Mouse (Mus musculus): Measurements from ENCODE around the gene Proser1.
A peak's percentile ranks its signal among the peaks of the same experiment; 100 is the strongest.

The Proser1 gene

GRCm38 (mm10) chr3:53466481-53466880 lies 3.0 kb downstream of the Proser1 start:
- DNase-seq (ENCODE audit: low read depth): no peak

DNA sequence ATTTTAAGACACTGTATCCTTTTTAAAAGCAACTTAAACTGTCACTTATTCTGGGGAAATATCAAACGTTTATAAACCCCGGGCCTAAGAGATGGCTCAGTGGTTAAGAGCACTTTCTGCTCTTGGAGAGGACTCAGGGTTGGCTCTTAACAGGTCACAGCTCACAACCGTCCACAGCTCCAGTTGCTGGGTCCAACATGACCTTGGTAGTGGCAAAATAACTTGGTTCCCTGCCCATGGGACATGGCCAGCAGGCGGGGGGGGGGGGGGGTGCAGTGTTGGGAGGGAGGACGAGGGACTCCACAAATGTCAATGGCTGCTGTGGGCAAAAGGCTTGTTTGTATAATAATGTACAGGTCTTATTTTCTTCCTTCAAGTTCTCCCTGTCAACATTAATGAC lies 3.9 kb downstream of the Proser1 start:
- DNase-seq (ENCODE audit: low read depth): no peak

DNA sequence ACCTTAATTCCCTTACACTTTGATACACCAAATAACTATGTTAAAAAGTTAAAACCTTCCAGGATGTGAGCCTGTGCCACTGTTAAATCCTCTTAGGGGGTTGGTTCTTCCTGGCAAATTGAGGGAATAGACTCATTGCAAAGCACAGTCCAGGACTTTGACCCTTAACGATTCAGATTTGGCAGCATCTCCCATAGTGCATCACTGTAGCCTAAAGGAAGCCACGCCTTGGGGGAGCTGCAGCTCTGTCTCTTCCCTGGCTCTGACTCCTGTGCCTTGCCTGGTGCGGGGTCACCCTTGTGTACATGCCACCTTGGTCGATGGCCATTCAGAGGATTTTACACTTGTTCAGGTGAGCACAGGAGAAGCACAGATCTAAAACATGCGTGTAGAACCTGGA lies 6.2 kb downstream of the Proser1 start:
- no peak for DNase-seq (ENCODE audit: low read depth)

DNA sequence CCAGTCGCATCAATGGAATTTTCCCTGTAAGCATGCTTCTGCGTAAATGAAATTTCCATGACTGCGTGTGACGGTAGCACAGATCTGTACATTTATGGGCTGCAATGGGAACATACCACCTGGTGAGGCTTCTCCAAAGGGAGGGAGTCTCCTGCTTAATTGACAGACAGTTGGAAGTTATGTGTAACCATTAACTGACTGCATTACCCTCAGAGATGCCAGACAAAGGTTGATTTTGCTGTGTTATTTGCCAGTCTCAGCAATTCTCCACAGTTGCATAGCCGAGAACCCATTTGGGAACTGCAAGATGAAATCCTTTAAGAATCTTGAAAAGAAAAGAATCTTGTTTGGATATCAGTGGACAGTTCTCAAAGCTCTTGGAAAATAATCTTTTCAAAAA lies 8.6 kb downstream of the Proser1 start:
- no peak for DNase-seq (ENCODE audit: low read depth)

- no peak for DNase-seq (ENCODE audit: low read depth)
Observed at GRCm38 (mm10) chr3:53474179-53474578, 10.7 kb downstream of the Proser1 start.

DNA sequence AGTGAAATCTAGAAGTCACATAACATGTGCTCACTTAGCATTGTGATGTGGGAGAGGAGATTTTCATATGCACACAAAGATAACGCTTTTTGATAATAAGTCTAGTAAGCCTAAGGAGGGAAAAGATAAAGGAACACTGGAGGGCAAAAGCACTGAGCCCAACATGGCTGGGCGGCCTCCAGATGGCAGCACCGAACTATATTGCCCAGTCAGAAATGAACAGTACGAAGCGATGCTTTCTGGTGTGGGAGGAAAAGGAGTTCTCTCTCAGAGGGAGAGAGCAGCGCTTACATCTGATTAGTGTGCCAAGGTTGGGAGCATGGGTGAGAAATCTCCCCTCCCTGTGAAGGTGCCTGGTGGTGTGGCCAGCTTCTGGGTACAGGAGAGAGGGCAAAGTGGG lies 12.4 kb downstream of the Proser1 start:
- no peak for DNase-seq (ENCODE audit: low read depth)

DNA sequence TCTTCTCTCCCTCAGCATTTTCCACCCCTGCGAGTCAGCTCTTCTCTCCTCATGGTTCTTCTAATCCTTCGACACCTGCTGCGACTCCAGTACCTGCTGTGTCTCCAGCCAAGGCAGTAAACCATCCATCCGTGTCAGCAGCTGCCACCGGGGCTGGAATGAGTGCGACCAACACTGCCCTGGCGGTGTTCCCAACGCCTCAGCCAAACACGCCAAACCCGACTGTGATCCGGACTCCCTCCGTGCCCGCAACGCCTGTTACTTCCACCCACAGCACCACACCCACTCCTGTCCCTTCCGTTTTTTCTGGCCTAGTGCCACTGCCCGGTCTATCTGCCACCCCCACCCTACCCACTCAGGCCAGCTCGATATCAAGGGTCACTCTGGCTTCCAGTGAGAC lies 14.0 kb downstream of the Proser1 start:
- DNase-seq (ENCODE audit: low read depth): no peak

- DNase-seq (ENCODE audit: low read depth): no peak
Observed at GRCm38 (mm10) chr3:53478419-53479046, 15.1 kb downstream of the Proser1 start.

DNA sequence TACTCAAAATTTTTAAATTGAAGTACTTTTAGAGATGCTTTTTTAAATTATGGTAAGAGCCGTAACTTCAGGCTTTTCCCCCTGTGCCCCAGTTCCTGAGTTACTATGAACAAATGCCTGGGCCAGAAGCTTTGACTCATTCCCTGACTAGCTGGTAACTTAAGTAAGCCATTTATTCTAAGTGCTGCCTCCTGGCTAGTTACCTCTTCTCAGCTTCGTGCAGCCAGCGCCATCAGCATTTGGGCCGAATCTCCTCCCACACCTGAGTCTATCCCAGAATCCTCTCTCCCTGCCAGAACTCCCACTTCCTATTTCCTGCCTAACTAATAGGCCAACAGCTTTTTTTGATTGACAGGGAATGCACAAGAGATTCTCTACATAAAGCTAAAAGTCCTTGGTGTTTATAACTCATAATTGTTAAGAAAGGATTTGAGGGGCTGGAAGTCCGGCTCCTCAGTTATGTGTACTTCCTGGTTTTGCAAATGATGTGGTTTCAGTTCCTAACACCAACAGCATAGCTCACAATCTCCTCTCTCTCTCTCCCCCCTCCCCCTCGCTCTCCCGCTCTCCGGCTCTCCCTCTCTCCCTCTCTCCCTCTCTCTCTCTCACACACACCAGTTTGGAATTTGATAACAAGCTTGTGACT lies 20.1 kb downstream of the Proser1 start:
- no peak for DNase-seq (ENCODE audit: low read depth)

- no peak for DNase-seq (ENCODE audit: low read depth)
Observed at GRCm38 (mm10) chr3:53486561-53486960, 23.1 kb downstream of the Proser1 start.

- DNase-seq (ENCODE audit: low read depth): no peak
Observed at GRCm38 (mm10) chr3:53486996-53487576, 23.6 kb downstream of the Proser1 start.

DNA sequence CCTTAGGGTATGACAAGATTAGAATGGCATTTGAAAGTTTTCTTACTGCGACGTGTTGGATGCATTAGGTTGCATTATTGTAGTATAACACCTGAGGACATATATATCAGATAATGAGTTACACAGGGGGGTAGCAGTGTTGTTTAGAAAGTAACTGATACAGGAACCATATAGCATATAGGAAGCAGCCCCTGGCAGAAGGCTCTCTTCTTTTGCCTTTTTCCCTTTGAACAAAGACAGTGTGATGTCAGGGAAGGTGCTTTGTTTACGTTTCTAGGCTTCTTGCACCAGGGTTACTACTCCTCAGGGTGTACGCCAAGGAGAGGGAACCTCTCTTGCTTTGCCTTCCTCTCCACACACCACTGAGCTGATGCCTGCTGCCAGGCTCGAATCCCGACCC lies 24.9 kb downstream of the Proser1 start, which contains the start of gene Stoml3:
Stoml3 (plus strand) TSS at position 301 of the 400 bp plus-strand sequence.
- DNase-seq (ENCODE audit: low read depth): no peak

GRCm38 (mm10) chr3:53498351-53498905 lies 35.0 kb downstream of the Proser1 start:
- DNase-seq (ENCODE audit: low read depth): no peak

DNA sequence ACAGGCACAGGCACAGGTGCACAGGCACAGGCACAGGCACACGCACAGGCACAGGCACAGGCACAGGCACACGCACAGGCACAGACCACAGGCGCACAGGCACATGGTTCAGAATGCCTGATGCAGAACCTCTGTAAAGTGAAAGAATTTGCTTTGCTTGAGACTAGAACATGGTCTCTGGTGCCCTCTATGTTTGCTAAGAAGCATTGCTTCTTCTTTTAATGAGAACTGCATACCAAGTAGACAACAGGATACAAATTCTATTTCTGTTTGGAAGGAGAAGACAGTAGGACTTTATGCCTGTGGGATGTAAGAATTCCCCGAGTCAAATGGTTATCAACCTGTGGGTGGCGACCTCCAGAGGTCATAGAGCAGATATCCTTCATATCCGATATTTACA lies 39.0 kb downstream of the Proser1 start:
- DNase-seq (ENCODE audit: low read depth): no peak

GRCm38 (mm10) chr3:53513096-53513495 lies 49.6 kb downstream of the Proser1 start:
- DNase-seq (ENCODE audit: low read depth): no peak

DNA sequence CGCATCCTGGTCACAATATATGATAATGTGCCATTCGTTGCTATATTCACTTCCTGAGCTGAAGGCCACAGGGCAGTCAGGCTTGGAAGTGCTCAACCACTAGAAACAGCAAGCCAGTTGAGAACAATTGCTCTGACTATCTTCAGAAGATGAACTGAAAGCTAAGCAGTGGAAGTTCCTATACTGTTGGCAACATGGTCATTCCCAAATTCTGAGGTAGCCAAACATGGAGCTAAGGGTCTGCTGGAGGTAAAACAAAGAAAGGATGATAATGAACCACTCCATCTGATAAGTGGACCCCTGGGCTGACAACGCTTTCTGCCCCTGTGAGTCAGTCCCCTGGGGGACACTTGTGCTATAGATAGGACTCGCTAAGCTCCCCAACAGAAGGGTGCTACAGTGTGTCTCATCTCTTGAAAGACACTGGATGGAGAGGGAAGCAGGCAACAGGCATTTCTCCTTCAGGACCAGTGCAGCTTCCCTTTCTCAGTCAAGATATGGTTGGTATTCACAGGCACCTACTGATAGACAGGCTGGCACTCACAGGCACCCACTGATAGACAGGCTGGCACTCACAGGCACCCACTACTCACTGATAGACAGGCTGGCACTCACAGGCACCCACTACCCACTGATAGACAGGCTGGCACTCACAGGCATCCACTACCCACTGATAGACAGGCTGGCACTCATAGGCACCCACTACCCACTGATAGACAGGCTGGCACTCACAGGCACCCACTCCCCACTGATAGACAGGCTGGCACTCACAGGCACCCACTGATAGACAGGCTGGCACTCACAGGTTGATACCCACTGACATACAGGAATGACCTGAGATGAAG lies 51.0 kb downstream of the Proser1 start:
- DNase-seq (ENCODE audit: low read depth): no peak

DNA sequence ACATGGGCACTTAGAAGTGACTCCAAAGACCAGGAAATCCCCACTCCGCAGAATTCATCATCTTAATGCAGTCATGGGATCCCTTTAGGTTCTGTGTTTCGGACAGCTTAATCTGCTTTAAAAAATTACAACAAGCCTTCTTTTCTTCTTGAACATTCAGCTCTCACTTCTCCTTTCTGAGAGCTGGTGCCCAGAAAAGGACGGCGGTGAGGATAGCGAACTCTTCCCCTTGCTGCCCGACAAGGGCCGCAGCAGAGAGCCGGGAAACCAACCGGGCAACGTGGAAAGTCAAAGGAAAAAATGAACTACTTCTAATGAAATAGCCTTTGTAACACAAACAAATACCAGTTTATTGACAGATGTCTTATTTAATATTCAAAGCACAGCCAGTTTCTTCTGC lies 59.3 kb downstream of the Proser1 start:
- no peak for DNase-seq (ENCODE audit: low read depth)

GRCm38 (mm10) chr3:53525737-53526136 lies 62.3 kb downstream of the Proser1 start:
- peak; percentile 45 for DNase-seq (ENCODE audit: low read depth)

- DNase-seq (ENCODE audit: low read depth): no peak
Observed at GRCm38 (mm10) chr3:53530305-53530704, 66.8 kb downstream of the Proser1 start.

Measured in c-Kit-positive CD71-negative TER-119-negative erythroid progenitor cells, embryonic 14.5 days (primary cell).